Mouse (Mus musculus) lung, adult 2 months (tissue): ENCODE measurements around the gene Yrdc. TPM values are rescaled to one million over a fixed set of nuclear protein-coding genes. Genes with fewer than 3 reads are reported as not detected.

Source experiments
- DNase-seq: peaks from one replicate; pipeline ENCODE4 v3.0.0; 2022
- H3K4me1 ChIP-seq: fragments of 200-500 bp; 2 replicates; pipeline ENCODE4 v1.6.1; 2011; ENCODE audit warnings: low read length; ENCODE audit not compliant: control insufficient read depth, insufficient read depth
- H3K4me3 ChIP-seq: fragments of 200-500 bp; replicated peaks from 2 replicates; pipeline ENCODE3; 2011; ENCODE audit warnings: low read depth, mild to moderate bottlenecking, control low read depth, low read length; ENCODE audit errors: extremely low read depth
- CTCF ChIP-seq: fragments of 200-500 bp; IDR thresholded peaks from 2 replicates; pipeline ENCODE4 v1.5.1; 2011; ENCODE audit warnings: mild to moderate bottlenecking, low read length, control low read depth; ENCODE audit not compliant: insufficient read depth
- POLR2A ChIP-seq: fragments of 200-500 bp; IDR thresholded peaks from 2 replicates; pipeline ENCODE4 v1.6.1; 2011; ENCODE audit warnings: low read depth, mild to moderate bottlenecking, control low read depth, low read length, borderline replicate concordance; ENCODE audit errors: extremely low read depth
- WGBS: fragments of 180-500 bp; shearing (Covaris S2); methylation state at CpG from one replicate; pipeline ENCODE4 v1.1.7; 2018; 5-methylcytosine and 5-hydroxymethylcytosine counted together
- polyA plus RNA-seq: library from polyadenylated mRNA; depleted of rRNA; stranded (reverse); fragments of >200 nt; gene quantifications from 2 replicates; pipeline ENCODE4 v1.2.3, GENCODE M21; 2012; rRNA removed

Yrdc gene
- polyA plus RNA-seq, 1 experiment: 38.0 TPM

GRCm38 (mm10) chr4:124881341-124881908 is 30.9 kb downstream of the Yrdc start:
- Histone ChIP-seq H3K4me1 (no peaks in the 10 kb centered on the region), H3K4me3 (no peak overlapping the region)
- no peak for DNase-seq
- 4% methylated on average over 37 of the region's 37 CpGs for WGBS
- TF ChIP-seq POLR2A: no peak
- TF ChIP-seq CTCF: no peak

DNA sequence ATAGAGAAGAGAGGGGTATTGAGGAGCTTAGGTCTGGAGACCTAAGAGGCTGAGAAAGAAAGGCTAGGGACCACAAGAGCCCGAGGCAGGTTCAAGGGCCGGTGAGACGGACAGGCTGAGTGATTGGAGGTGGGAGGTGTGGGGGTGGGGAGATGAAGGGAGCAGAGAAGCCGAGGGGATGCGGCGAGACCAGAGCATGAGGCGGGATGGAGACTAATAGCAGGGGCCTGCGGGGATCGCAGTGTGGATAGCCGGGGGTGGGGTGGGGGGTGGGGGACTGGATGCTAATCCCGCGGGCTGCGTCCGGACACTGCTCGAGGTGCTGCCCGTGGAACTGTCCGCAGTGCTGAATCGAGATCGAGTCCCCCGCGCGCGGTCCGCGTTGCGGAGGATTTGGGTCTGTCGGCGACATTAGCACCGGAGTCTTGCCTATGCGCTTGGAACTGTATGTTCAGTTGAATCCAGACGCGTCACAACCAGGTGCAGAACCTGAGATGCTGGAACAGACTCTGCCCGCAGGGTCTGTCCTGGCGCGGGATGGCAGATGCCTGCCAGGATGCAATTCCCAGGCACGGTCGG is 31.8 kb downstream of the Yrdc start:
- Histone ChIP-seq H3K4me1 (no peaks in the 10 kb centered on the region), H3K4me3 (no peak overlapping the region)
- 2% methylated on average over 37 of the region's 37 CpGs for WGBS
- no peak for DNase-seq
- TF ChIP-seq POLR2A (no peak), CTCF (no peak)

DNA sequence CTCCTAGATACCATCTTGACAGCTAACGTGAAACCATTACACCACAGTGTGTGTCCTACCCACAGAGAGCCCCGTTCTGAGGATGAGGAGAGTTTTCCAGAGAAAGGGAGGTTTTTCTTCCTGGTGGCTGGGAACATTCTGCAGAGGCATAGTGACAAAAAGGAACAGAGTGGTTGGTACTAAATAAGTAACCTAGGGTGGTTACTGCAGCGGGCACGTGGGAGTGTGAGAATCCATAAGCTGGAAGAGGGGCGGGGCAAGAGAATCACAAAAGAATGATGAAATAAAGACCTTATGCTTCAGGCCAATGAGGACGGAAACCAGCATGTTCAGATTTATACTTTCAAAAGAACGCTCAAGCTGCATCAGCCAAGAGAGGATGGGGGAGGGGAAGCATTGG is 38.2 kb downstream of the Yrdc start:
- 65% methylated on average over 7 of the region's 7 CpGs for WGBS
- TF ChIP-seq POLR2A (no peak), CTCF (no peak)
- no peak overlapping the region for H3K4me3 ChIP-seq
- DNase-seq: no peak
- H3K4me1 ChIP-seq: no peaks in the 10 kb centered on the region

DNA sequence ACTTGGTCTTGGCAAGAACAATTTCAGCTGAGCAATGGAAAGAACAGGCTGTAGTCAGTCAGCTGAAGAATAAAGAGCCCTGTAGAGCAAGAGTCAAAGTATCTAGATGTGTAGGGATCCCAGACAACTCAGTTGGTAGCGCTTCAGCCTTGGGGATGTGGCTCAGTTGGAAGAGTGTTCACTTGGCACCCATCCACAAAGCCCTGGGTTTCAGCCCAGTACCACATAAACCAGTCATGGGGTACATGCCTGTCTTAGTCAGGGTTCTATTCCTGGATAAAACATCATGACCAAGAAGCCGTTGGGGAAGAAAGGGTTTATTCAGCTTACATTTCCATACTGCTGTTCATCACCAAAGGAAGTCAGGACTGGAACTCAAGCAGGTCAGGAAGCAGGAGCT is 39.5 kb downstream of the Yrdc start:
- 74% methylated on average over 2 of the region's 2 CpGs for WGBS
- TF ChIP-seq POLR2A: no peak
- no peak overlapping the region for H3K4me3 ChIP-seq
- no peaks in the 10 kb centered on the region for H3K4me1 ChIP-seq
- DNase-seq: no peak

GRCm38 (mm10) chr4:124890831-124891230 is 40.4 kb downstream of the Yrdc start:
- 78% methylated on average over 5 of the region's 5 CpGs for WGBS
- H3K4me3 ChIP-seq: no peak overlapping the region
- TF ChIP-seq POLR2A (no peak), CTCF (no peak)
- no peak for DNase-seq
- H3K4me1 ChIP-seq: no peaks in the 10 kb centered on the region

DNA sequence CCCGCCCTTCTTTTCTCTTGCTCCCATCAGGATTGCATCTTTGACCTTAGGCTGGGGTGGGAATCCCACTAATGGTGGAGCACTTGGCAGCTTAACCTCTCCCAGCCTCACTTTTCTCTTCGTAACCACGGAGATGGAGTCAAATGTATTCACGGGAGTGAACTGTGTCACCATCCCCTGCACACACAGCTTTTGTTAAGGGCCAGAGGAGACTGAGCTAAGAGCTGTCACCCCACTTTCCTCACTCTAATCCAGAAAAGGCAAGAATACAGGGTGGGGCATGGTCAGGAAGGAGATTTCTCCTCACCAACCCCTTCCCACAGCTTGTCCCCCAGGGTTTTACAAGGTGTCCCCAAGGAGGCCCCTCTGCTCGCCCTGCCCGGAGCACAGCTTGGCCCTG is 43.3 kb downstream of the Yrdc start:
- 39% methylated on average over 6 of the region's 6 CpGs for WGBS
- no peak overlapping the region for H3K4me3 ChIP-seq
- no peak for TF ChIP-seq POLR2A
- no peak for TF ChIP-seq CTCF

DNA sequence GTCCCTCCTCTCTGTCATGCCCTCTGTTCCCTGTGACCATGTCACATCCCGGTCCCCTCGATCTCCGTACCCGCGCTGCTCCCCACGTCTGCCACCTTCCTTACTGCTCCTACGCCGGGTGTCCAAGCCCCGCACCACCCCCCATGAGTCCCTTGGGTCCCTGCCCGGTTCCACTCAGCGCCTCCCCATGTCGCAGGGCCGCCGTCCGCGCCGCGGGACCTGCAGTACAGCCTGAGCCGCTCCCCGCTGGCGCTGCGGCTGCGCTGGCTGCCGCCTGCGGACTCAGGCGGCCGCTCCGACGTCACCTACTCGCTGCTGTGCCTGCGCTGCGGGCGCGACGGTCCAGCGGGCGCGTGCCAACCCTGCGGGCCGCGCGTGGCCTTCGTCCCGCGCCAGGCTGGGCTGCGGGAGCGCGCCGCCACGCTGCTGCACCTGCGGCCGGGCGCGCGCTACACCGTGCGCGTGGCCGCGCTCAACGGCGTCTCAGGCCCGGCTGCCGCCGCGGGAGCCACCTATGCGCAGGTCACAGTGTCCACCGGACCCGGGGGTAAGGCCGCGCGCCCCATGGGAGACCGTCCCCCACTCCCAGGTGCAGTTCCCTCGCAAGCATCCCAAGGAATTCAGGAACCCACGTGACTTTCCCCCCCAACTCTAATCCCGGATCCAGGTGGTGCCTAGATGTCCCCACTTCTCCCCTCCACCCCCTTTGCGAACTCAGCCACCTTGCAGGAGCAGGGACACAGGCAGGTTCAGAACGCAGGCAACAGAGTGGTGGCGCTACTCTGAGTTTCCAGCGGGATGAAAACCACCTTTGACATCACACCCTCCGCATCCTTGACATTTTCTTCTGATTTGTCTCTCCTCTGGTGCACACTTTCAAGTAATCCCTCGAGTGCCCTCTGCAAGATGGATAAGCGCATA is 44.3 kb downstream of the Yrdc start:
- 3% methylated on average over 83 of the region's 83 CpGs for WGBS
- DNase-seq: no peak
- H3K4me1 ChIP-seq: no peaks in the 10 kb centered on the region
- TF ChIP-seq POLR2A (no peak), CTCF (no peak)
- no peak overlapping the region for H3K4me3 ChIP-seq

More for the DNA sequence above, 43.3 kb downstream of the Yrdc start:
- DNase-seq: no peak
- H3K4me1 ChIP-seq: no peaks in the 10 kb centered on the region

DNA sequence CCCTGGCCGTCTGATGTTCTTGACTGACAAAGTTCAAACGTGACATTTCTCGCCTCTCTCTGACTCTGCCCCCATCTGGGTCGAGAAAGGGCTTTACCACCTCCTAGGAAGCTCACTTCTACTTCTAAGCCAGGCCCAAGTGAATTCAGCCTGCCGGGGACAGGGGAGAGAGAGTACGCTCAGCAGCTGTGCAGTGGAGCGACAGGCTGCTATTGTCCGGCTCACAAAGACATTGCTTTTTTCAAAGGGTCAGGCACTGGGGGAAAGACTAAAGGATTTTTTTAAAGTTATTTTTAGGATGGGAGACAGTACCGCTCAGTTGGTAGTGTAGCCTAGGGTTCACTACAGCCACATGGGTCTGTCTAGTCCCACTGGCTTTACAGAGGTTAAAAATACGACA is 47.9 kb downstream of the Yrdc start:
- H3K4me3 ChIP-seq: no peak overlapping the region
- 60% methylated on average over 10 of the region's 10 CpGs for WGBS
- no peaks in the 10 kb centered on the region for H3K4me1 ChIP-seq
- no peak for DNase-seq
- TF ChIP-seq POLR2A (no peak), CTCF (no peak)

DNA sequence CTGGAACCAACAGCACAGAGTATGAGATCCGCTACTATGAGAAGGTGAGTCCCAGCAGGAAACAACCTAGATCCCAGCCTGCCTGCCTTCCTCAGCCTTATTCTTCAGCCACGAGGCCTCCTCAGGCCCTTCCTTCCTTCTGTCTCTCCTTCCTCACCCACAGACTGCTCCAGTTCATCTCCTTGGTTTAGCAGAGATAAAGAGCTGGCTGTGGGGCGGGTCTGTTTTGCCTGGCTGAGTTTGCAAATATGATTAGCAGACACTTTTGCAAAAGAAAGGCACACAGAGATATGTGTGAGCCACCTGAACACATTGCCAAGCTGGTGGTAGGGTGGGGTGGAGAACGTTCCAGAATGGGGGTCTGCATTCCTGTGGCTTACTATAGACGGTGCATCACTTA is 49.4 kb downstream of the Yrdc start:
- H3K4me3 ChIP-seq: no peak overlapping the region
- 45% methylated on average over 5 of the region's 5 CpGs for whole genome bisulfite sequencing
- H3K4me1 ChIP-seq: no peaks in the 10 kb centered on the region
- TF ChIP-seq CTCF: no peak
- DNase-seq: no peak

Other genes with a start within 250 kb of the Yrdc start
- gene 3100002H09Rik, start 239.9 kb upstream of the Yrdc start, polyA plus RNA-seq: not detected in 2 replicates
- 0.16 and 0.22 TPM in 2 replicates for gene Pou3f1, start 193.9 kb upstream of the Yrdc start, polyA plus RNA-seq
- 4.4 and 7.2 TPM in 2 replicates for gene Utp11, start 157.1 kb upstream of the Yrdc start, polyA plus RNA-seq
- 15.1 and 36.7 TPM in 2 replicates for gene Fhl3, start 150.0 kb upstream of the Yrdc start, polyA plus RNA-seq
- gene Sf3a3, start 135.9 kb upstream of the Yrdc start, polyA plus RNA-seq: 8.1 and 11.5 TPM in 2 replicates
- gene Inpp5b, start 108.8 kb upstream of the Yrdc start, polyA plus RNA-seq: 62.1 and 93.3 TPM in 2 replicates
- 6.5 and 8.0 TPM in 2 replicates for gene Mtf1, start 48.6 kb upstream of the Yrdc start, polyA plus RNA-seq
- 37.8 and 43.6 TPM in 2 replicates for gene 1110065P20Rik, start 517 bp downstream of the Yrdc start, polyA plus RNA-seq
- gene Maneal, start 11.5 kb downstream of the Yrdc start, polyA plus RNA-seq: 0.29 and 0.32 TPM in 2 replicates
- gene Epha10, start 30.2 kb downstream of the Yrdc start, polyA plus RNA-seq: not detected in 2 replicates
- 12.3 and 13.7 TPM in 2 replicates for gene 9930104L06Rik, start 86.4 kb downstream of the Yrdc start, polyA plus RNA-seq
- 2.4 and 3.8 TPM in 2 replicates for gene Cdca8, start 88.6 kb downstream of the Yrdc start, polyA plus RNA-seq
- 17.3 and 21.4 TPM in 2 replicates for gene Rspo1, start 135.8 kb downstream of the Yrdc start, polyA plus RNA-seq
- 13.7 and 21.5 TPM in 2 replicates for gene Gnl2, start 165.9 kb downstream of the Yrdc start, polyA plus RNA-seq
- 14.9 and 15.8 TPM in 2 replicates for gene Dnali1, start 215.0 kb downstream of the Yrdc start, polyA plus RNA-seq
- gene Snip1, start 216.0 kb downstream of the Yrdc start, polyA plus RNA-seq: 7.8 and 8.8 TPM in 2 replicates
- 9.5 and 14.2 TPM in 2 replicates for gene Meaf6, start 234.5 kb downstream of the Yrdc start, polyA plus RNA-seq